Mouse (Mus musculus) ES-E14 (cell line): ENCODE results near the gene Socs2. TPM values are rescaled to one million over a fixed set of nuclear protein-coding genes. Genes with fewer than 3 reads are reported as not detected.

Experiments used
- DNase-seq: peaks from one replicate; pipeline ENCODE4 v3.0.0-alpha.2; 2013; ENCODE audit warnings: low read depth, low spot score
- H3K27ac ChIP-seq: 2 replicates; pipeline ENCODE4 v1.5.1; 2012; ENCODE audit warnings: low read depth, mild to moderate bottlenecking, low read length, moderate library complexity, mixed read lengths; ENCODE audit not compliant: poor library complexity, insufficient read depth, severe bottlenecking
- H3K36me3 ChIP-seq: 2 replicates; pipeline ENCODE4 v1.6.1; 2012; ENCODE audit warnings: mild to moderate bottlenecking, low read length, moderate library complexity, mixed read lengths; ENCODE audit not compliant: control insufficient read depth, poor library complexity, insufficient read depth, severe bottlenecking
- H3K4me1 ChIP-seq, 2 experiments: fragments of 150-350 bp in 1 of 2; sonication (generic) in 1 of 2; 2 replicates each; pipeline ENCODE4 v1.6.1; 2012; ENCODE audit warnings: low read length in 2 of 2, mild to moderate bottlenecking in 1 of 2, mixed read lengths in 1 of 2; ENCODE audit not compliant: control insufficient read depth in 2 of 2, insufficient read depth in 2 of 2, poor library complexity in 1 of 2
- H3K4me3 ChIP-seq, 2 experiments: fragments of 150-350 bp in 1 of 2; sonication (generic) in 1 of 2; 2 replicates each; pipeline ENCODE4 v1.5.1; 2012; ENCODE audit warnings: low read length in 2 of 2, low read depth in 1 of 2, mild to moderate bottlenecking in 1 of 2, mixed read lengths in 1 of 2; ENCODE audit not compliant: insufficient read depth in 1 of 2, poor library complexity in 1 of 2, severe bottlenecking in 1 of 2
- H3K9ac ChIP-seq: 2 replicates; pipeline ENCODE4 v1.6.1; 2012; ENCODE audit warnings: low read depth, mild to moderate bottlenecking, low read length, mixed read lengths; ENCODE audit not compliant: poor library complexity, insufficient read depth, severe bottlenecking
- H3K9me3 ChIP-seq: fragments of 150-350 bp; sonication (generic); 2 replicates; pipeline ENCODE4 v1.6.1; 2012; ENCODE audit warnings: low read depth, mild to moderate bottlenecking, low read length; ENCODE audit not compliant: control insufficient read depth, insufficient read depth
- CHD2 ChIP-seq: IDR thresholded peaks from 2 replicates; pipeline ENCODE4 v1.6.1; 2014; ENCODE audit warnings: mild to moderate bottlenecking, low read depth, low read length, inconsistent platforms
- HCFC1 ChIP-seq: IDR thresholded peaks from 2 replicates; pipeline ENCODE4 v1.6.1; 2012; ENCODE audit warnings: low read length, inconsistent platforms, borderline replicate concordance; ENCODE audit not compliant: insufficient read depth
- MAFK ChIP-seq: IDR thresholded peaks from 2 replicates; pipeline ENCODE4 v1.6.1; 2014; ENCODE audit warnings: mild to moderate bottlenecking, low read depth, low read length, inconsistent platforms; ENCODE audit not compliant: insufficient read depth
- ZC3H11A ChIP-seq: IDR thresholded peaks from 2 replicates; pipeline ENCODE4 v1.6.1; 2012; ENCODE audit warnings: low read depth, mild to moderate bottlenecking, inconsistent platforms, low read length, borderline replicate concordance
- ZNF384 ChIP-seq: IDR thresholded peaks from 2 replicates; pipeline ENCODE4 v1.6.1; 2012; ENCODE audit warnings: low read depth, low read length, inconsistent platforms
- in situ Hi-C, 2 experiments: fragments of 600-800 bp; cut with MboI; formaldehyde crosslinking; loops; one replicate each; pipeline ENCODE4 v1.15.1; 2025; ENCODE audit warnings: low sequenced_read_pairs in 2 of 2, inconsistent platforms in 1 of 2; ENCODE audit not compliant: unreplicated experiment in 2 of 2
- total RNA-seq: library from RNA; depleted of rRNA; stranded (reverse); fragments of 300-350 nt; gene quantifications from 2 replicates; pipeline ENCODE4 v1.2.3, GENCODE M21; 2012

The Socs2 gene
- total RNA-seq, 1 experiment, result 46.3 TPM

GRCm38 (mm10) chr10:95415533-95416360 is 1.2 kb downstream of the Socs2 start:
- H3K9me3 ChIP-seq, result no peaks in the 10 kb centered on the region
- peaks cover 18% of the 10 kb centered on the region for H3K36me3 ChIP-seq
- H3K4me3 ChIP-seq, result peak overlapping the region; percentile 85 to 95
- peak; percentile 92 for DNase-seq
- in situ Hi-C loops, result no loop called here
- peak overlapping the region; percentile 95 for H3K9ac ChIP-seq
- peaks cover 0 to 7% of the 10 kb centered on the region in 2 experiments; a peak in 3 of 4 replicates for H3K4me1 ChIP-seq
- peak overlapping the region; percentile 98 for H3K27ac ChIP-seq
- TF ChIP-seq CHD2 (no peak), ZC3H11A (no peak), HCFC1 (no peak), MAFK (no peak)

- no peak for DNase-seq
- in situ Hi-C loops, result no loop called here
- TF ChIP-seq ZNF384, result no peak
- TF ChIP-seq ZC3H11A, result no peak
- no peak for TF ChIP-seq MAFK
- TF ChIP-seq CHD2, result no peak
- no peak for TF ChIP-seq HCFC1
- Histone ChIP-seq H3K9me3 (no peaks in the 10 kb centered on the region), H3K4me1 (peaks cover 0 to 7% of the 10 kb centered on the region in 2 experiments; a peak in 3 of 4 replicates), H3K27ac (peak overlapping the region; percentile 98), H3K36me3 (peaks cover 21% of the 10 kb centered on the region), H3K9ac (peak overlapping the region; percentile 86), H3K4me3 (peak overlapping the region; percentile 85 to 95)
These were observed 1.8 kb downstream of the Socs2 start for GRCm38 (mm10) chr10:95415159-95415532.

- no peaks in the 10 kb centered on the region for H3K9me3 ChIP-seq
- TF ChIP-seq MAFK (no peak), HCFC1 (0 out of 2 replicates have a peak, but pooled peaks have one; percentile 9), CHD2 (no peak)
- peak overlapping the region; percentile 86 for H3K9ac ChIP-seq
- H3K27ac ChIP-seq, result peak overlapping the region; percentile 98
- peaks cover 0 to 9% of the 10 kb centered on the region in 2 experiments; a peak in 3 of 4 replicates for H3K4me1 ChIP-seq
- H3K36me3 ChIP-seq, result peaks cover 26% of the 10 kb centered on the region
- DNase-seq, result no peak
- peak overlapping the region; percentile 85 to 95 for H3K4me3 ChIP-seq
- in situ Hi-C loops, result no loop called here
These were observed 2.4 kb downstream of the Socs2 start for GRCm38 (mm10) chr10:95414316-95415158.

- peak overlapping the region in 1 of 2 experiments; percentile 32; a peak in 1 of 4 replicates for H3K4me3 ChIP-seq
These were observed 5.8 kb downstream of the Socs2 start for GRCm38 (mm10) chr10:95411139-95411538.

More at GRCm38 (mm10) chr10:95411139-95411538, 5.8 kb downstream of the Socs2 start:
- TF ChIP-seq HCFC1 (no peak), ZC3H11A (no peak), ZNF384 (no peak), CHD2 (no peak), MAFK (no peak)
- Histone ChIP-seq H3K27ac (no peak overlapping the region; the same call in 1 of the 2 replicates), H3K36me3 (peaks cover 41% of the 10 kb centered on the region), H3K4me1 (peaks cover 0 to 11% of the 10 kb centered on the region in 2 experiments; a peak in 3 of 4 replicates), H3K9me3 (no peaks in the 10 kb centered on the region), H3K9ac (no peak overlapping the region)
- in situ Hi-C loops, result no loop called here
- DNase-seq, result no peak
